Mouse (Mus musculus): Measurements from ENCODE around the gene Atg10.

DNA sequence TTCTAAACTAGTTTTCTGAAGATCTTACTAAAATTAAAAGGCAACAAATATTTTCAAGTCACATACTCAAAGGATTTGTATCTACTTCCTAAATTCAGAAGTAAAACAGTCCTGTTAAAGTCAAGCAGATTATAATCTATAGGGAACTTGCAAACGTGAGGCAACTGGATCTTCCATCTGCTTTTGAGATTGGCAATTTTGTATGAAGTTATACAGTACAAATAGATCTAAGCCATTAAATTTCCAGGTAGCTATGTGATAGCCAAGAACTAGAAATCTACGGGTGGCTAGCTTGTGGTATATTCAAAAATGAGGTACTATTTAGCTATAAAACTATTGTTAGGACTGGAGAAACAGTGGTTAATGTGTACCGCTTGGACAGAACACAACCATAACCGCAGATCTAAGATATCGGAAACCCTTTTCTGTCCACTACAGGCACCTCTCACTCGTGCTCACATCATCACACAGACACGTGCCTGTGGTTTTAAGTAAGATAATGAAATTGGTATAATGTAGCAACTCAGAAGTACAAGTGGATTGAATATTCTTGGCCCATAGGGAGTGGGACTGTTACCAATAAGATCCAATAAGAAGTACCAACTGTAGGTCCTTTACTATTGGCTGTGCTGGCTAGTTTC is 297.5 kb downstream of the Atg10 start:
- no peak for TF ChIP-seq CTCF (IDR thresholded peaks at IDR 0.05; ENCODE audit: low read depth)
- TF ChIP-seq EP300 (IDR thresholded peaks at IDR 0.05; ENCODE audit: low read depth): no peak

All from heart, postnatal 0 days (tissue).